Mouse (Mus musculus): ENCODE results near the gene Gkap1. TPM values are rescaled to one million over a fixed set of nuclear protein-coding genes. Genes with fewer than 3 reads are reported as not detected.

The Gkap1 gene
- polyA plus RNA-seq, 1 experiment from 2014 or later: 17.2 TPM

DNA sequence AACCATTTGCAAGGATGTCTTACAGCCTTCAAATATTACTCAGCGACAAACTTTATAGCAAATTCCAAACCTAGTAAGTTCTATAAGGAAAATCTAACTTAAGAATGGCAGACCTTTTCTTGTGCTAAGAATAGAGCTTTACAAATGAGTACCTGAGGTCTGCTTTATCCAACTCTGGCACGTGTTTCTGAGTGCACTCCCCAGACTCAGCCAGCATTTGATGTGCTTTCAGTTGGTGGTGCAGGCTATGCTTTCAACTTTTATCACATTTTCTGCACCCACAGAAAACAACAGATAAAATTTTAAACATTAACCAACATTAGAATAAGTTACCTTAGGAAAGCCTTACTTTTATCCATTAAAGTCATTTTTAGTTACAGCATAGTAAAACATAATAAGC, 63.0 kb downstream of the Gkap1 start:
- peaks cover 27% of the 10 kb centered on the region for H3K4me1 ChIP-seq
- H3K9me3 ChIP-seq: no peaks in the 10 kb centered on the region
- 70% methylated on average over 2 of the region's 2 CpGs for WGBS

GRCm38 (mm10) chr13:58210441-58210840, 65.1 kb downstream of the Gkap1 start:
- Histone ChIP-seq H3K36me3 (no peaks in the 10 kb centered on the region), H3K9me3 (no peaks in the 10 kb centered on the region), H3K27me3 (ENCODE audit: insufficient read depth, poor library complexity, severe bottlenecking) (no peaks in the 10 kb centered on the region), H3K4me3 (no peak overlapping the region), H3K27ac (no peak overlapping the region), H3K4me1 (peaks cover 30% of the 10 kb centered on the region)
- no peak for DNase-seq (ENCODE audit: low spot score)
- 72% methylated on average over 5 of the region's 5 CpGs for WGBS

More for the DNA sequence above, 63.0 kb downstream of the Gkap1 start:
- H3K4me3 ChIP-seq: no peak overlapping the region
- no peaks in the 10 kb centered on the region for H3K27me3 ChIP-seq (ENCODE audit: insufficient read depth, poor library complexity, severe bottlenecking)
- no peaks in the 10 kb centered on the region for H3K36me3 ChIP-seq
- no peak for DNase-seq (ENCODE audit: low spot score)
- no peak overlapping the region for H3K27ac ChIP-seq

DNA sequence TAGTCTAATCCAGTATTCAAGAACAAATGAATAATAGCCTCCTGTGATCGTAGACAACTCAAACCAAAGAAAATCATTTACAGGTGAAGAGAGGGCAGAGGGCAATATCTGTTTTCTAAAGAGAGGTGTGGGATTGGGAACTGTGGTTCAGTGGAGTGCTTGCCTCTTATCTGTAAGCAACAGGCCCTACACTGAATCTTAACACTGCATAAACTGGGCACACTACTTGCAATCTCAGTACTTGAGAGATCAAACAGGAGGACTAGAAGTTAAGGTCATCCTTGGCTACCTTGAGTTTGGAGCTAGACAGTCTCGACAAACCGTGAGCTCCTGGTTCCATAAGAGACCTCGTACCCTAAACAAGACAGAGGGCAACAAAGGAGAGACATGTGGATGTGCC, 69.4 kb downstream of the Gkap1 start:
- no peaks in the 10 kb centered on the region for H3K27me3 ChIP-seq (ENCODE audit: insufficient read depth, poor library complexity, severe bottlenecking)
- peaks cover 17% of the 10 kb centered on the region for H3K4me1 ChIP-seq
- H3K27ac ChIP-seq: no peak overlapping the region
- H3K36me3 ChIP-seq: no peaks in the 10 kb centered on the region
- no peak overlapping the region for H3K4me3 ChIP-seq
- no peaks in the 10 kb centered on the region for H3K9me3 ChIP-seq
- WGBS: 90% methylated on average over 4 of the region's 4 CpGs
- no peak for DNase-seq (ENCODE audit: low spot score)

GRCm38 (mm10) chr13:58204986-58205385, 70.5 kb downstream of the Gkap1 start:
- H3K4me3 ChIP-seq: no peak overlapping the region
- DNase-seq (ENCODE audit: low spot score): no peak
- H3K4me1 ChIP-seq: peaks cover 17% of the 10 kb centered on the region
- 67% methylated on average over 4 of the region's 4 CpGs for WGBS
- H3K27me3 ChIP-seq (ENCODE audit: insufficient read depth, poor library complexity, severe bottlenecking): no peaks in the 10 kb centered on the region
- H3K27ac ChIP-seq: no peak overlapping the region
- no peaks in the 10 kb centered on the region for H3K9me3 ChIP-seq
- no peaks in the 10 kb centered on the region for H3K36me3 ChIP-seq

- H3K36me3 ChIP-seq: no peaks in the 10 kb centered on the region
- no peaks in the 10 kb centered on the region for H3K27me3 ChIP-seq (ENCODE audit: insufficient read depth, poor library complexity, severe bottlenecking)
- H3K4me3 ChIP-seq: no peak overlapping the region
- no peak for DNase-seq (ENCODE audit: low spot score)
- no peaks in the 10 kb centered on the region for H3K9me3 ChIP-seq
- WGBS: 91% methylated on average over 3 of the region's 3 CpGs
- H3K27ac ChIP-seq: no peak overlapping the region
- peaks cover 18% of the 10 kb centered on the region for H3K4me1 ChIP-seq
Observed at GRCm38 (mm10) chr13:58204202-58204601, 71.3 kb downstream of the Gkap1 start.

GRCm38 (mm10) chr13:58202903-58203302, 72.6 kb downstream of the Gkap1 start:
- H3K27ac ChIP-seq: no peak overlapping the region
- H3K4me3 ChIP-seq: no peak overlapping the region
- WGBS: 79% methylated on average over 1 of the region's 1 CpGs
- H3K27me3 ChIP-seq (ENCODE audit: insufficient read depth, poor library complexity, severe bottlenecking): no peaks in the 10 kb centered on the region
- H3K36me3 ChIP-seq: 0 out of 2 replicates have a peak, but pooled peaks cover 2% of the 10 kb centered on the region
- H3K9me3 ChIP-seq: no peaks in the 10 kb centered on the region
- no peak for DNase-seq (ENCODE audit: low spot score)
- peaks cover 24% of the 10 kb centered on the region for H3K4me1 ChIP-seq

- Histone ChIP-seq H3K9me3 (no peaks in the 10 kb centered on the region), H3K27ac (no peak overlapping the region), H3K36me3 (peaks cover 12% of the 10 kb centered on the region), H3K4me1 (peaks cover 22% of the 10 kb centered on the region), H3K4me3 (no peak overlapping the region), H3K27me3 (ENCODE audit: insufficient read depth, poor library complexity, severe bottlenecking) (no peaks in the 10 kb centered on the region)
- 93% methylated on average over 3 of the region's 3 CpGs for WGBS
- DNase-seq (ENCODE audit: low spot score): no peak
Observed at GRCm38 (mm10) chr13:58201908-58202307, 73.6 kb downstream of the Gkap1 start.

DNA sequence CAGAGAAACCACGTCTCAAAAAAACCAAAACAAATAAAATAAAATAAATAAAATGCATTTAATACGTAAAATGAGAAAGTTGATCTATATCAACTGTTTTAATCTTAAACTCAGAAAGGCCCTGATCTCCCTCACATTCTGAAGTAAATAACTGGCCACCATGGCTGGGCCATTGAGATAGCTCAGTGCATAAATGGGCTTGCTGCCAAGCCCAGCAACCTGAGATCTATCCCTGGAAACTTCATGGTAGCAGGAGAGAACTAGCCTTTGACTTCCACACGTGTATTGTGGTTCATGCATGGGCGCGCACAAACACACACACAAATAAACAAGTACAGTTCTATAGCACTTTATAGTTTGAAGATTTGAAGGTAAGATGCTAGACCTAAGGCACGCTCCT, 74.2 kb downstream of the Gkap1 start:
- 91% methylated on average over 6 of the region's 6 CpGs for WGBS
- H3K4me1 ChIP-seq: peaks cover 18% of the 10 kb centered on the region; the same call in 1 of the 2 replicates
- H3K36me3 ChIP-seq: peaks cover 15% of the 10 kb centered on the region
- no peak overlapping the region for H3K27ac ChIP-seq
- DNase-seq (ENCODE audit: low spot score): no peak
- no peaks in the 10 kb centered on the region for H3K9me3 ChIP-seq
- no peaks in the 10 kb centered on the region for H3K27me3 ChIP-seq (ENCODE audit: insufficient read depth, poor library complexity, severe bottlenecking)
- H3K4me3 ChIP-seq: no peak overlapping the region

DNA sequence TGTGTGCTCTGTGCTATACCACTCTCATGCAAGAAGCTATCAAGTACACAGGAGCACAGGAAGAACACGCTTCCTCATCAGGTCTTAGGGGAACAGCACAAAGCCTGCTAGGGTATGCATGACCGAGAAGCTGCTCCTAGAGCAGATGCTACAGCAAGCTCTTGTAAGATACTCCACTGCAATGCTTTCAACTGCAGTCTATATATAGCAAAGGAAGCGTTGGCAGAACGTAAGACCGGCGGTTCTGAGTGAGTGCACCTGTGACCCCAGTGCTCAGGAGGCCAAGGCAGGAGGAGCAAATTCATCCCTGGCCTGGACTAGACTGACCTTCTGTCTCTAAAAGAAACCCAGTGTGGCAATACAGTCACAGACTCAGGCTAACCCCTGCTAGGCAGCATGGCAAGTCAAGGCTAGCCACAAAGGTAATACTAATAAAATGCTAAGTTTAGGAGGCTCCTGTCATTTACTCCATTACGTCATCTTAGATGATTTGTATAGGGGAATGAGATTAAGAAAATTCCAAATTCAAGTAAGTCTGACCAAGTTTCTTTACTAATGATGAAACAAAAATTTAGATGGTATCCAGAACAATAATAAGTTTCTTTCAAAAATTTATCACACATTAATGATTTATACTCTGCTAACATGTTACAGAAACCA, 77.4 kb downstream of the Gkap1 start:
- no peak overlapping the region for H3K27ac ChIP-seq
- peaks cover 41% of the 10 kb centered on the region for H3K36me3 ChIP-seq
- H3K27me3 ChIP-seq (ENCODE audit: insufficient read depth, poor library complexity, severe bottlenecking): no peaks in the 10 kb centered on the region
- 71% methylated on average over 7 of the region's 7 CpGs for WGBS
- peaks cover 14% of the 10 kb centered on the region; the same call in 1 of the 2 replicates for H3K4me1 ChIP-seq
- no peaks in the 10 kb centered on the region for H3K9me3 ChIP-seq
- no peak overlapping the region for H3K4me3 ChIP-seq
- no peak for DNase-seq (ENCODE audit: low spot score)

- DNase-seq (ENCODE audit: low spot score): no peak
- peaks cover 49% of the 10 kb centered on the region for H3K36me3 ChIP-seq
- no peak overlapping the region for H3K4me3 ChIP-seq
- H3K9me3 ChIP-seq: no peaks in the 10 kb centered on the region
- no peaks in the 10 kb centered on the region for H3K27me3 ChIP-seq (ENCODE audit: insufficient read depth, poor library complexity, severe bottlenecking)
- 79% methylated on average over 3 of the region's 3 CpGs for WGBS
- H3K27ac ChIP-seq: no peak overlapping the region
- peaks cover 10% of the 10 kb centered on the region; the same call in 1 of the 2 replicates for H3K4me1 ChIP-seq
Observed at GRCm38 (mm10) chr13:58197211-58197610, 78.3 kb downstream of the Gkap1 start.

- Histone ChIP-seq H3K4me1 (peaks cover 10% of the 10 kb centered on the region; the same call in 1 of the 2 replicates), H3K4me3 (no peak overlapping the region), H3K27me3 (ENCODE audit: insufficient read depth, poor library complexity, severe bottlenecking) (no peaks in the 10 kb centered on the region), H3K36me3 (peaks cover 69% of the 10 kb centered on the region), H3K9me3 (no peaks in the 10 kb centered on the region), H3K27ac (no peak overlapping the region)
- no peak for DNase-seq (ENCODE audit: low spot score)
- 85% methylated on average over 3 of the region's 3 CpGs for WGBS
Observed at GRCm38 (mm10) chr13:58194908-58195307, 80.6 kb downstream of the Gkap1 start.

DNA sequence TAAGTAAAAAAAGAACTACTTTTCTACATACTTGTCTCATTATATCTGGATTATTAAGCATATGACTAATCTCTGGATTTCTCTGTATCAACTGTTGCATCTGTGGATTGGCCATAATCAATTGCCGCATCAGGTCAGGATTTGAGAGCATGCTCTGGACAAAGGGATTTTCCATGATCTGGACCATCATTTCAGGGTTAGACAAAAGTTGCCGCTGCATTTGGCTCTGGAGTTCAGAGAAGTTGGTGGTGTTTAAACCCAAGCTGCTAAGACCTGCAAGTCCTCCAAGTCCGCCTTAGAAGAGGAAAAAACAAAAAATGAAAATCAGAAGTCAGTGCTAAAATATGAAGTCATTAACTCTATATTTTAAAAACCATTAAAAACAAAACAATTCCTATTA, 82.3 kb downstream of the Gkap1 start:
- 0 out of 2 replicates have a peak, but pooled peaks cover 6% of the 10 kb centered on the region for H3K4me1 ChIP-seq
- no peak overlapping the region for H3K4me3 ChIP-seq
- H3K27ac ChIP-seq: no peak overlapping the region
- no peak for DNase-seq (ENCODE audit: low spot score)
- 91% methylated on average over 3 of the region's 3 CpGs for WGBS
- H3K36me3 ChIP-seq: peaks cover 78% of the 10 kb centered on the region
- H3K27me3 ChIP-seq (ENCODE audit: insufficient read depth, poor library complexity, severe bottlenecking): no peaks in the 10 kb centered on the region
- no peaks in the 10 kb centered on the region for H3K9me3 ChIP-seq

- Histone ChIP-seq H3K27ac (no peak overlapping the region), H3K4me1 (0 out of 2 replicates have a peak, but pooled peaks cover under 1% of the 10 kb centered on the region), H3K36me3 (peaks cover 76% of the 10 kb centered on the region), H3K4me3 (no peak overlapping the region), H3K9me3 (no peaks in the 10 kb centered on the region), H3K27me3 (ENCODE audit: insufficient read depth, poor library complexity, severe bottlenecking) (no peaks in the 10 kb centered on the region)
- no peak for DNase-seq (ENCODE audit: low spot score)
- WGBS: 93% methylated on average over 6 of the region's 6 CpGs
Observed at GRCm38 (mm10) chr13:58192146-58192545, 83.4 kb downstream of the Gkap1 start.

GRCm38 (mm10) chr13:58191516-58191915, 84.0 kb downstream of the Gkap1 start:
- no peak for DNase-seq (ENCODE audit: low spot score)
- Histone ChIP-seq H3K36me3 (peaks cover 74% of the 10 kb centered on the region), H3K9me3 (no peaks in the 10 kb centered on the region), H3K27me3 (ENCODE audit: insufficient read depth, poor library complexity, severe bottlenecking) (no peaks in the 10 kb centered on the region), H3K27ac (no peak overlapping the region), H3K4me1 (no peaks in the 10 kb centered on the region), H3K4me3 (no peak overlapping the region)
- WGBS: 99% methylated on average over 14 of the region's 14 CpGs

Data from heart, embryonic 10.5 days (tissue).